Mouse (Mus musculus) cerebellum, adult 11 months (tissue): ENCODE data around the gene Usp1.
"Not testable (repeated sequence)": the region's sequence is repeated elsewhere in the genome, so short reads cannot be mapped to it uniquely, and the experiment has no call there.

Source experiments
- DNase-seq: peaks from one replicate; pipeline ENCODE4 v3.0.0; 2022

Gene Usp1

DNA sequence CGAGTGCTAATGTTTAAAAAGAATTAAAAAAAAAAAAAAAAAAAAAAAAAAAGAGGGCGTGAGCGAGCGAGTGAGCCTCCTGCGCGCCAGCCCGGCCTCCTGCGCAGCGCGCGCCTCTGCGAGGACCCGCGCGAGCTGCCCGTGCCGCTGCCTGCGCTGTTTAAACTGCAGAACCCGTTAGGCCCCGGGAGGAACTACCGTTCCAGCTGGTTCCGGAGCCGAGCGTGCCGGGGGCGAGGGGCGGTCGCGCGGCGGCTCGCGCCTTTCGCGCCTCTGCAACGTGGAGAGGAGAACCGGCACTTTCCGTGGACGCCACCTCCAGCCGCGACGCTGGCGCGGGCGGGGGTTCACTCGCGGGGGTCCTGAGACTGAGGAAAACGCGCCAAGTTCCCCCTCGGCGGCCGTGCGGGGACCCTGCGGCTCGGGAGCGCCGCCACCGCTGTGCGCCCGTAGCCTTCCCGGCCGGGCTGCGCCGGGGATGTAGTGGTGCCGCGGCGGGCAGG, at the start of gene Usp1:
Gene Usp1, plus strand, starts transcription at position 243 of the 503 bp plus-strand sequence.
- DNase-seq = peak; percentile 83

DNA sequence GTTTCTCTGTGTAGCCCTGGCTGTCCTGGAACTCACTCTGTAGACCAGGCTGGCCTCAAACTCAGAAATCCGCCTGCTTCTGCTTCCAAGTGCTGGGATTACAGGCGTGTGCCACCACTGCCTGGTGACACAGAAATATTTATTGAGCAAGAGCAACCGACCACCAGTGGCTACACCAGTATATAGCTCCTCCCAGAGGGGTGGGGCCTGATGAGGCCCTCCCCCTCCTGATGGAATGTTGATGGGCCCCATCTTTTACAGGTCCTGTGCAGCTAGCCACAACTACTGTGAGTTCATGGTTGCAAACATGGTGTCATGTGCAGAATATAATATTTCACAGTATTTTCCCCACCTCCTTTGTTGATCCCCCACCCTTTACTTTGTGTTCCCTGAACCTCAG, 40.9 kb upstream of the Usp1 start:
- no peak for DNase-seq

DNA sequence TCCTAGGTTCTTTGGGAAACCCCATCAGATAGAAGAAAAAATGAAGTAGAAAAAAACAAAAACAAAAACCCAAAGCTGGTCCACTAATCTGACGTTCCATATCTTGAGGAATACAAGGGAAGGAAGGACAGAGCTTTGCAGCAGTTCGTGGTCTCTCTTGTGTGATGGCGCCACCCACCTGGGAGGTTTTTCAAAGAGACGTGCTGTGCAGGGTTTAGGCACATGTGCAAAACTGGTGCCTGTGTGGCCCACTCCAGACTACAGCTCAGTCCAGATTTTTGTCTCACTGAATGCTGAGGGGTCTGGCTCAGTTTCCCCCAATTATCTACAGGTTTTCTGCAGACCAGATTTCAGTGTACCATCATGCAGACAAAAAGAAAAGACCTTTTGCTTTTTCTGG, 37.2 kb upstream of the Usp1 start:
- no peak for DNase-seq

DNA sequence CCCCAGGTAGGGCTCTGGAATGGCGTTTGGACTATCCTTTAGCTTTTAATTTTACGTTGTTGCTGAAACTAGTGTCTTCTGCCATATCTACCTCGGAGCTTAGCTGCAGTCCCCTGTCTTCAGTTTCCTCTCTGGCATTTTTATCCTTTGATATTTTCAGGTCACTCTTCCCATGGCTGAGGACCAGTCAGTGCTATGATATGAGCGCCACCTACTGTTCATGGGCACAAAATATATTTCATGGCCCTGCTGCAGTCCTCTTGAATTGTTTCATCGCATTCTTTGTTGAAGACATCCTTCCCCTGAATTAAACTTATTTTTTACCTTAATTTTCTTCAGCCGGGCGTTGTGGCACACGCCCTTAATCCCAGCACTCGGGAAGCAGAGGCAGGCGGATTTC, 36.5 kb upstream of the Usp1 start:
- peak; percentile 39 for DNase-seq

DNA sequence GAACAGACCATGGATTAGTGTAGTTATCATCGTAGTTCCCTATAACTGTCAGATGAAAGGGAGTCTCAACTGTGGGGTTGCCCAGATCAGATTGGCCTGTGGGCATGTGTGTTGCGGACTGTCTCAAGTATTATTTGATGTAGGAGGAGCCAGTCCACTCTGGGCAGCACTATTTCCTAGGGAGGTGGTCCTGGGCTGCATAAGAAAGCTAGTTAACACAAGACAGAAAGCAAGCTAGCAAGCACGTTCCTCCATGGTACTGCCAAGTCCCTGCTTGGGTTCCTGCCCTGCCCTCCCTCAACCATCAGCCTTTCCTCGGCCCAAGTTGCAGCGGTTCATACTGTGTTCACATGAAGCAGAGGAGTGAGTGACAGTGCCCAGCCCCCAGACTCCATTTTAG, 13.4 kb upstream of the Usp1 start:
- DNase-seq = no peak

DNA sequence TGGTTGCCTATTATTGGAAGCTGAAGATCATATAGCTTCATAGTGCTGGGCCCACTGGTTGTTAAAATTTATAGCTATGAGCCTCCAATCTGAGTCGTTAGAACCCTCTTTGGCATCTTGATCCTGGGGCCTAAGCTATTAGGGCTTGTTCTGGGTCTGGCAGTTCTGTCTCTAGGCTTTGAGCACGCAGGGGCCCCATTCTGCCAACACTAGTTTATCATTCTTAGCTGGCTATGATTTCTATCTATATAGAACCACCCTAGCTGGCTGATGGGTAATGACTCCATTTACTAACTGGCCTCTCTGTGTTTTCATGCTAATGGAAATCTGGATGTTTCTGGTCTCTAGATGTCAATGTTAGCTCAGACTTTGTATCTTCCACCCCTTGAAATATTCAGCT, 5.9 kb upstream of the Usp1 start:
- DNase-seq = no peak

DNA sequence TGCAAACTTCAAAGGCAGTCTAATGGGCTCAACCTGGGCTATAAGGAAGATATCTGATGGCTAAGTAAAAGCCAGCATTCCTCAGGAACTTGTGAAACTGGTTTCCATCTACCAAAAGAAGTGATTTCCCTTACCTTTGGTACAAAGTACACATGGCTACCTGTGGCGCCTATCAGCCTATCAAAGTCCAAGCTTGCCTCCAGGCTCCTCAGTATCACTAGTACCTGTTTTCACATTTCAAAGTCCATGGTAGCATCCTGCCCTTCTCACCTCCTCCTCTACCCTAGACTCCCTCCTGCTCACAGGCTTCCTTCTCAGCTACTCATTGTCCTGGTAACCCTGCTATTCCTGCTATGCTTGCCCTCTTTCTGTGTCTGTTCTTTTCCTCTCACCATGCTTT, 5.4 kb upstream of the Usp1 start:
- DNase-seq = no peak

DNA sequence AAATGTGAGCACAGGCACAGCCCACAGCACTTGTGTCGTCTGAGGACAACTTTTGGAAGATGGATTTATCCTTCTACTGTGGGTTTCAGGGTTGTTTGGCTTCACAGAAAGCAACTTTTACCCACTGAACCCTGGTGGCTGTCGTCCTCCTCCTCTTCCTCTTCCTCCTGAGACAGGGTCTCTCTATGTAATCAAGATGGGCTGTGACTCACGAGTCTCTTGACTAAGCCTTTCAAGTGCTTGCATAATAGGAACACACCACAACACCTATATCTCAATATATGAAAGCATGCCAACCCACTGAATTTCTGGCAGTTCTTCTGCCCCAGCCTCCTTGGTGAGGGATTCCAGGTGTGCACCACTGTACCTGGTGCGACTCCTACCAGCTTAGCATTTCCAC, 2.7 kb upstream of the Usp1 start:
- no peak for DNase-seq

DNA sequence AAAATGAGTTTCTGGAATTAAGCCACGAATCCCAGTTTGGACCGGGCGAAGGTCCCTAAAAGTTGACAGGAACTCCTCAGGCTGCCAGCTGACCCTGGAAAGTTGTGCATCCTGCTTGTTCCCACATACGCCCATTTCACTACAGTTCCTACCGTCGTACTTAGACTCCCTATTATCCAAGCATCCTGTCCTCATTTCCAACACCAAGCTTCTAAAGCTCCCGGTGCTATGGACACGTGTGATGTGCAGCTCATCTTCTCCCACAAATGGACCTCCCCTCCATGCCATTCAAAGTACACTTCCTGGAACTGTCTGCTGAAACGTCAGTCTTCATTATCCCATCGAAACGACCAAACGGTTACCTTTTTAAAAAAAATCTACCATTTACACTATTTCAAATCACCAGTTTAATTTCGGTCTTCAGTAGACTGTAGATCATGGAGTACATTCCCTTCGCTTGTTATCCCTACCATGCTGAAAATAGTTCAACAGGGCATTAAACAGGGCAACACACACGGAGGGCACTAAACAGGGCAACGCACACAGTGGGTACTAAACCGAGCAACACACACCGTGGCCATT, 1.5 kb upstream of the Usp1 start:
- DNase-seq = peak; percentile 19

DNA sequence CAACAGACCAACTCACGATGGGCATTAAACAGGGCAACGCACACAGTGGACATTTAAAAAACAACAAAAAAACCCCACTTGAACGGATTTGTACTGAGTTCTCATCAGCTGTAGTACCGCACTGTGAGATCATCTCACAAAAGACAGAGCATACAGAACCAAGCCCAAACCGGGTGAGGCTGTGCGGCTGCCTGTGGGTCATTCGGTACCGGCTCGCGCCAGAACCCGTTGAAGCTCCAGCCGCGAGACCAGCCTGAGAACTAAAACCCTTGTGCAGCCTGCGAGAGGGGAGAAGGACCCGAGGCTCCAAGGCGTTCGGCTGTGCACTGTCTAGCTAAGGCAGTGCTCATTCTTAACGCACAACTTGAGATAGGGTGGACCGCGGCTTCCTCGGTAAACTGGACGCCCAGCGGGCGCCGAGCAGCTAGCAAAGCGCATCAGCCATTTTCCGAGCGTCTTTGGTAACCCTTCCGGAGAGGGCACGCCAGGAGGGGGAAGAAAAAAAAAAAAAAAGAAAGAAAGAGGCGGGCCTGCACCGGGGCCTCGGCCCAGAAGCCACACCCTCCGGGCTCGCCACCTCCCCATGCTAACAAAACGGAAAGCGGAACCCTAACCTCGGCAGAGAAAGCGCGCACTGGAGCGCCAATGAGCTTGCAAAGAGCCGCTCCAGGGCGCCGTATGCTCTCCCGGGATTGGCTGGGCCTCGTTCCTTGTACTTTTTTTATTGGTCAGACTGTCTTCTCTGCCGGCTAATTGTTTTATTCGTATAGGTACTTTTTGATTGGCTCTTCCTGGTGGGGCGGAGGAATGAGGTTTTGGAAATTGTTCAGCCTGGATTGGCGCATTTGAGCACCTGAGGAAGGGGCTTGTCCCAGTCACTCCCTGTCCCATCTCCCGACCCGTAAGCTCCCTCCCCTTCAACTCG, 705 bp upstream of the Usp1 start:
- DNase-seq = peak; percentile 97

DNA sequence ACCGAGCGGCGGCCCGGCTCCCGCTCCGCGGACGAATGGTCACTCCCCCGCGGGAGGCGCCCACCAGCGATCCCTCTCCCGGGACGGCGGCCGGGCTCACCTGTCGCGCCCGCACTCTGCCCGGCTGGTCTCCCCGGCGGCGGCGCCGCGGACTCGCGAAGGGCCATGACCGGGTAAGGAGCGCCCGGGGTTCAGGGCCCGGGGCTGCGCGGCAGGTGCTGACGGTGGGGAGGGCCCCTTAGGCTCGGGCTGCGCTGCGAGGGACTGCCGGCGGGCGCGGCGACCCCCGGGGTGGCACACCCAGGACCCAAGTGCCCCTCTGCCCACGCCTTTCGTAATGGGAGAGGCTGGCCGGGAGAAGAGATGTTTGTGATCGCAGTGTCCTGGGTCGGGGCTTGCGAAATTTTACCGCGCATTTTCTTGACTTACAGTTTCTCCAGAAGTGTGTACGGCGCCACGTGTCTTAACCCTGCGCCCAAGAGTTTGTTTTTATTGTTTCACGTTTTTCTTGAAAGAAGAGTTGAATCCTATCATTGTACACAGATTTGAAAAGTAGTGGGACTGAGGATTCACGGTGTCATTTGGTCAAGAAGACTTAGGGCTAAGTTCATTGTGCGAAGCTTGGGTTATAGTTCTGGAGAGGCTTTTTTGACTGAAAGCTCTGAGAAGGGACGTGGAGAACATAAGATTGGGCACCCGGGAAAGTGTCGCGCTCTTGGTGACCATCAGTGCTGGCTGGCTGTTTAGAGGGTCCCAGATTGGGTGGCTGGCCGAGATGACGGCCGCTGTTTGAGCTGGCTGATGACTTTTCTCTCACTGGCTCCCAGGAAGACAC, 678 bp downstream of the Usp1 start:
- peak; percentile 12 for DNase-seq

DNA sequence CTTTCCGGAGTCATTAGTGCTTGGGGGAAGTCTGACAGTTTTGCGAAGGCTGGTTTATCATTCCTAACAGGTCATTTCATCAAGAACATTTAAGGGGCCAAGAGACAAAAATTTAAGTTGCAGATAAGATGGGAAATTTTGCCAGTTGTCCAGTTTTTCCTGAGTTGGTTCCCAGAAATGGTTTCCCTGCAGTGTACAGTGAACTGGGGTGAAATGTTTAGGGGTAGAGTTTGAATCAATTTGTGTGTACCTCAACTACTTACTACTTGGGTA, 1.2 kb downstream of the Usp1 start:
- DNase-seq = no peak

DNA sequence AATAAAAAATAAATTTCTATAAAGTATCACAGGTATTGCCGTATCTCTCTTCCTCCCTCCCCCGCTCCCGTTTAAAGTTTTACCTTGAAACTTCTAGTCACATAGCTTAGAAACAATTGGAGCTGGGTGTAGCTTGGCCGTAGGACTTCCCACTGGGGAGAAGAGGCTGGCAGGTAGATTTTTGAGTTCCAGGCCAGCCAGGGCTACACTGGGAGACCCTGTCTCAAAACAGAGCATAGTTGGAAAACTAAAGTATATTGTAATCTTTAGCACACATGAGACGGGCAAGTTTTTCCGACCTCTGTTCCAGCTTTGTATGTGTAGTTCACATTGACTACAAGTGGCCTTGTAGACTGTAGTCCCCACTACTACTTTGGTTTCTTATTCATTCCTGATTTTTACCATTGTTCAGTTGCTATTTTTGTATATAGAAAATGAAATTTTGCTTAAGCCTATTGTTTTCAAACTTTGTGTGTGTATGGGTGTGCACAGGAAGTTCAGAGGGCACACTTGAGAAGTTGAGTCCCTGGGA, 1.7 kb downstream of the Usp1 start:
- no peak for DNase-seq

DNA sequence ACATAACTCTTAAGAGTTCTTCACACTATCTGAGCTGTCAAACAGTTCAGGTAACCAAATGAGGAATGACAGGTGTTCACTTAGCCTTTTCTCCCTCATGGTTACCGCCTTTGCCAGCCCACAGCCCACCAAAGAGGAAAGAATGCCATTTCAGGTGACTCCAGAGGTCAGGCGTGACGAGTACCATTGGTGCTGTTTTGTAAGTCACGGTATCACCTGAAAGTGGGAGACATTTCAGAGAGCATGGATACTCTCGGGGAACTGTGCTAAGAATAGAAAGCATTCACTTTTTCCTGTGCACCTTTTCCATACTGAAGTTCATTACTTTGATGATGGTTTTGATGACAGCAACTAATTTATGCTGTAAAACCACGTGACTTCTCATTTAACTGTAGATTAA, 12.4 kb downstream of the Usp1 start:
- DNase-seq = no peak

DNA sequence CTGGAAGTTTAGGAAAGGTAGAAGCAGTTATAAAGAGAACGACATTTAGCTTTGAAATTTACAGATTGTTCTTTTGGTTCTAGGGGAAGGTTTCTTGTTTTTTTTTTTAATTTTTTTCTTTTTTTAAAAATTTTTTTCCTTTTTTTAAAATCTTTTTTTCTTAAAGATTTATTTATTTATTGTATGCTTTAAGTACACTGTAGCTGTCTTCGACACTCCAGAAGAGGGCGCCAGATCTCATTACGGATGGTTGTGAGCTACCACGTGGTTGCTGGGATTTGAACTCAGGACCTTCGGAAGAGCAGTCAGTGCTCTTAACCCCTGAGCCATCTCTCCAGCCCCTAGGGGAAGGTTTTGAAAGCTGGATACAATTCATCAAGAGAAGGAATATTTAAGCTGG, 14.6 kb downstream of the Usp1 start:
- DNase-seq = not testable (repeated sequence)

DNA sequence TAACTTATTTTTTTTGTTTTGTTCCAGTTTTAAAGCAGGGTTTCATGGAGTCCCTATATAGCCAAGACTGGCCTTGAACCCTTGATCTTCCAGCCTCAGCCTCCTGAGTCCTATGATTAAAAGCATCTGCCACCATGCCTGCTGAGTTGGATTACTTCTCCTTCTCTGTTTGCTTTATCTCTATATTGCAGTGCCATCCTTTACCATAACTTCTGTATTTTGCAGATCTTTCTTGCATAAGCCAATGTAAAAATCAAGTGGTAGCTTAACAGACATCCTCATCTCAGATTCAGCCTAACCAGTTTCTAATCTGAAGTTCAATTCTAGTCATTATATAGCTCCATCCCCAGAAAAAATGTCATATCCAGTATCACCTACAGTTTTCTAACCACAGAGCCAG, 27.0 kb downstream of the Usp1 start:
- DNase-seq = no peak

DNA sequence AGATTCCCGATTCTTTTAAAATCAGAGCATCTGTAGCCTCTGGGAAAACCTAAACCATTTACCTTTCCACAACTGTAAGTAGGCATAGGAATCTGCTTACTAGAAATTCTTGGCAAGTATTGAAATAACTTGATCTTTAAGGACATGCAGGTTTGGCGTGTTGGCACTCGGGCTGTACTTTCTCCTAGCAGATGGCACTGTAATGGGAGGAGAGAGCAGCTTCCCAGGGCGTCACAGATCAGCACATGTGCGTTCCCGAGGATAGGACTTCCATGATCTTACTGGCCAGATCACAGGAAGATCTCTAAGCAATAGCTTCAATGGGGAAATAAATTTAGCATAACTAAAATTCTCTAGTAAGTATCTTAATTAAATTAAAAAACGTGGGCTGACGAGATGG, 32.4 kb downstream of the Usp1 start:
- peak; percentile 11 for DNase-seq

DNA sequence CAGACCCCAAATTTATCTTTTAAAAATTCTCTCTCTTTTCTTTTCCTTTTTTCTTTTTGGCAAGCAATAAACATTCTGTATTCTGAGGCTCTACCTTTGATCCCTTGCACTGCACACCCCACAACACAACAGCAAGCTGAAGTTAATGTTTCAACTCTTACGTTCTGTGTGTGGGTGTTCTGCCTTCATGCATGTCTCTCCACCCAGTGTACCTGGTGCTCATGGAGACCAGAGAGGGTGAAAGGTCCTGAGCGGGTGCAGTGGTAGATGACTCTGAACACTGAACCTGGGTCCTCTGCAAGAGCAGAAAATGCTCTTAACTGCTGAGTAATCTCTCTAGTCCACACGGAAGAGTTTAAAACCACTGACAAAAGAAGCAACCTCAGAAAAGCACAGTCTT, 36.6 kb downstream of the Usp1 start:
- DNase-seq = no peak

DNA sequence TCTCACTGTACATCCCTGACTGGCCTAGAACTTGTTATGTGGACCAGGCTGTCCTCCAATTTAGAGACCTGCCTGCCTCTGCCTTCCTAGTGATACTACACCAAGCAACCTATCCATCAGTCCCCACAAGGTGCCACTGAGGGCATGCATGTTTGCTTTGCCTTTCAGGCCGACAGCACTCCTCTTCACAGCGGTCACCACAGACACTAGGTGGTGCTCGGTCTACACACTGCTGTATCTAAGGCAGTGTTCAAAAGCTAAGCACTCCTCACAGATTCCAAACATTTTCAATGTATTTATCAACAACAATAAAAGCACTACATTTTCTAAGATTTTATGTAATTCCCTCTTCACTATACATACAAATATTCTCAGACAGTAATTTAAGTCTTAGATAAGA, 46.3 kb downstream of the Usp1 start:
- DNase-seq = no peak

DNA sequence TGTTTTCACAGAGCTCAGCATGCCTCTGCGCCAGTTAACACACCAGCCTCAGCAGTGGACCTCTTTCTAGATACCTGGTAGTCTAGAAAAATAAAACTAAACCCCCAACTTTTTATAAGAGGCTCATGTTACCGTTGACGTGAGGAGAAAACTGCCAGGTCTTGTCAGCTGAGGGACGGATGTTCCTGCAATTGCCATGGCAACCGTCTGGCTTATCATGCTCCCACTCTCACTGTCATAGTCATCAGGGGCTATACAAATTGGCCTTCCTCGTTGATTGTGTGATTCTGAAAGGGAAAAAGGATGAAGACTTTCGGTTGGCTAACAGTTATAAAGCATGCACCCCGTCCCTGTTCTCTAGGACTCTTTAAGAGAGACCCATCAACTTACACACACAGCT, 52.1 kb downstream of the Usp1 start:
- no peak for DNase-seq

DNA sequence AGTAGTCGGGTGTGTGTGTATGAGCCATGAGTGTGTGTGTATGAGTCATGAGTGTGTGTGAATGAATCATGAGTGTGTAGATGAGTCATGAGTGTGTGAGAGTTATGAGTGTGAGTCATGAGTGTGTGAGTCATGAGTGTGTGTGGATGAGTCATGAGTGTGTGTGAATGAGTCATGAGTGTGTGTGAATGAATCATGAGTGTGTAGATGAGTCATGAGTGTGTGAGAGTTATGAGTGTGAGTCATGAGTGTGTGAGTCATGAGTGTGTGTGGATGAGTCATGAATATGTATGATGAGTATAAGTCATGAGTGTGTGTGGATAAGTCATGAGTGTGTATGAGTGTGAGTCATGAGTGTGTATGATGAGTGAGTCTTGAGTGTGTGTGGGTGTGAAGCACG, 54.7 kb downstream of the Usp1 start:
- not testable (repeated sequence) for DNase-seq

DNA sequence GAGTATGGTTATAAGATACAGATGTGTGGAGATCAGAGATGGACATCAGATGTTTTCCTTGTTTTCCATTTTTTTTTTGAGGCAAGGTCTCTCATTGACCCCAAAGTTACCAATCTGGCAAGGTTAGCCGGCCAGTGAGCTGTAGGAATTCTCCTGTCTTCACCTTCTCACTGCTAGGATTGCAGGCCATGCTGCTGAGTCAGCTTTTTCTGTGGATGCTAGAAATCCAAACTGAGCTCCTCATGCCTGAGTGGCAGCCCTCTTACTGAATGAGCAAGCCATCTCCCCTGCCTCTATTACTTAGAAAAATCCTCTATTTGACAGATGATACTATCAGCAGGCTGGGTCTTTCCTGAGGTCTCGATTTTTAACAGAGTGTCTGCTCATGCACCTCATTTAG, 55.1 kb downstream of the Usp1 start:
- no peak for DNase-seq

DNA sequence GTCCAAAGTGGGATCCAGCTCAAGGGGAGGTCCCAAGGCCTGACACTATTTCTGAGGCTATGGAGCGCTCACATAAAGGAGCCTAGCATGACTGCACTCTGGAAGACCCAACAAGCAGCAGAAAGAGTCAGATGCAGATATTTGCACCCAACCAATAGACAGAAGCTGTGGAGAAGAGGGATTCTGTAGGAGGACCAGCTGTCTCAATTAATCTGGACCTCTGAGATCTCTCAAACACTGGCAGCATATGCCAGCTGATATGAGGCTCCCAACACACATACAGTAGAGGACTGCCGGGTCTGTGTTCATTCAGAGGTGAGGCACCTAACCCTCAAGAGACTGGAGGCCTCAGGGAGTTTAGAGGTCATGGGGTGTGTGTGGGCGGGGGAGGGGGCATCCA, 56.4 kb downstream of the Usp1 start:
- not testable (repeated sequence) for DNase-seq

DNA sequence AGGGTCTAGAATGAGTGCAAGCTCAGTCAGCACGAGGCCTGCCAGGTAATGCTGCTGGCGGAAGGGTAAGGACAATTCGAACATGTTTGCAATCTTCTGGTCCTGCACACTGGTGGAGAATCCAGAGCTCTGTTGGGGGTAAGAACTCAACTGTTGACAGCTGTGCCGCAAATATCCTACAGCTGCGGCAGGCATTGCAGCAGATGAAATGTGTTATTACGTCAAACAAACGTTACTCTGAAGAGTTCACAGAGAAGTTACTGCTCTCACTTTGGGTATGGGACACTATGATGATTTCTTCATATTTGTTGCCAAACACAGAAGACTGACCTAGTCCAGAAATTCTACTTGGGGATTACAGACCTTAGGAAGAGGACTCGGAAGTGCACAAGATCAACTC, 61.1 kb downstream of the Usp1 start:
- no peak for DNase-seq
